Mouse (Mus musculus) mature B cell (primary cell): ENCODE measurements around the gene Kcnd1.
"Not testable (repeated sequence)": the region's sequence is repeated elsewhere in the genome, so short reads cannot be mapped to it uniquely, and the experiment has no call there.

Experiments used
- in situ Hi-C: fragments of 300-500 bp; cut with MboI; formaldehyde crosslinking; loops from 2 replicates; pipeline ENCODE4 v1.14.3; 2019

Gene Kcnd1

GRCm38 (mm10) chrX:7821865-7822779 is at the start of gene Kcnd1:
Gene Kcnd1 (plus strand): TSS chrX:7822289.
- in situ Hi-C loops: no loop called here

- in situ Hi-C loops: no loop called here
These were observed 49.3 kb upstream of the Kcnd1 start for GRCm38 (mm10) chrX:7772766-7773165.

DNA sequence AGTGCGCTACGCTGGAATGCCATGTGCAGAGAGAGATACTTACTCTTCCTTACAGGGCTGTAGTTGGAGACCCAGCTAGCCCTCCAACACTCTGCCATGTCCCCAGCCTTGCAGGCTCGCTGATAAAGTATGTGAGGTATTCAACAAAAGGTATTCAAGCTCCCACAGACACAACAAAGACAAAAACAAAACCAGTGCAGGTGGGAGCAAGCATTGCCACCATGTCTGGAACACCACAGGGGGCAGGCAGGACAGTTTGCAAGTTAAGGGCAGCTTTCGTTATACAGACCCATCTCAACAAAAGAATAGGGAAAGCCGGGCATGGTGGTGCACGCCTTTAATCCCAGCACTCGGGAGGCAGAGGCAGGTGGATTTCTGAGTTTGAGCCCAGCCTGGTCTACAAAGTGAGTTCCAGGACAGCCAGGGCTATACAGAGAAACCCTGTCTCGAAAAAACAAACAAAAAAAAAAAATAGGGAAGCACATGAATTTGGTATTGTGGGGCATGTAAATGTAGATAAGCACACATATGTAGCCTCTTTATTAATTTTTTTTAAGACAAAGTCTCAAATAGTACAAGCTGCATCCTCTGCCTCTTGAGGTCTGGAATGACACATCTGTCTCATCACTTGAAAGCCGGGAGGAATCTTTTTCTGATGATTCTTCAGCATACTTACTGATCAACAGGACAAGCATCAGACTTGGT is 46.4 kb upstream of the Kcnd1 start:
- in situ Hi-C loops: no loop called here

- in situ Hi-C loops: no loop called here
These were observed 45.6 kb upstream of the Kcnd1 start for GRCm38 (mm10) chrX:7776329-7777082.

DNA sequence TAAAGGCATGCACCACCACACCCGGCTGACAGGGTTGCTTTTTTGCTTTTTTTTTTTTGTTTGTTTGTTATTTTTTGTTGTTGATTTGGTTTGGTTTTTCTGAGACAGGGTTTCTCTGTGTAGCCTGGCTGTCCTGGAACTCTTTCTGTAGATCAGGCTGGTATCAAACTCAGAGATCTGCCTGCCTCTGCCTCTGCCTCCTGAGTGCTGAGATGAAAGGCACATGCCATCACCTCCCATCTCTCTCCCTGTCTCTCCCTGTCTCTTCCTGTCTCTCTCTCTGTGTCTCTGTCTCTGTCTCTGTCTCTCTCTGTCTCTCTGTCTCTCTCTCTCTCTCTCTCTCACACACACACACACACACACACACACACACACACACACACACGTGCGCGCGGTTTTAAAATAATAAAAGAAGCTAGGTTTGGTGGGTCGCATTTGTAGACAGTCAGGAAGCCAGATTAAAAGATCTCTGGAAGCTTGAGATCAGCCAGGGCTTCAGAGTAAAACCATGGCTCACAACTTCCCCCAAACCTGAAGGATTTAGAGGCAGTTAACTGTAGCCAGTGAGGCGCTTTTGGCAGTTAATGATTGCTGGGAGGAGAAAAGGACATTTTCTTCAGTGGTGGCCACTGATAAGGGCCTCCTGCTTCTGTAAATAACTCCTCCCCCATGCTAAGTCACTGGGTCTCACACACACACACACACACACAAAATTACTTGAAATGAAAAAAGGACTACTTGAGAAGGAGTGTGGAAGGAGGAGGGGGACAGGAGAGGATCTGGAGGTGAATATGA is 43.4 kb upstream of the Kcnd1 start:
- in situ Hi-C loops: no loop called here

- in situ Hi-C loops: no loop called here
These were observed 42.8 kb upstream of the Kcnd1 start for GRCm38 (mm10) chrX:7779294-7779693.

DNA sequence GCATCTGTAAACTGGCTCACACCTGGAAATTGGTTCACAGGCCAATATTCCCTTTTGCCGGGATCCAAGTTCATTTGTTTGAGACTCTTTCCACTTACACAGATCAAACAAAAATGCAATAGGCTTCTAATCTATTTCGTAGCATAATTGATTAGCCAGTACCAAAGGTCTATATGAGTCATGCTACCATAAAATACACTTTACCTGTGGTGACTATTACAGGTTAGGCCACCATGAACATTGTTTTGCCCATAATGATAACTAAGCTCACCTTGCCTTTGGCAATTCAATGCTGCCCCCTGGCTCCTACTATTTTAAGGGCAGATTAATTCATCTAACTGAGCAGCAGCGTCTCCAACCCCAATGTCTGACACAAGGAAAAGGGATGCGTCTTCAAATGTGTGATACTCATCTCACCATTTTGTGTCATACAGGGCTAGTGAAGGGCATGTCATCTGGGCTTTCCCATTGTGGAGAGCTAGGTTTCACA is 39.4 kb upstream of the Kcnd1 start:
- in situ Hi-C loops: no loop called here

DNA sequence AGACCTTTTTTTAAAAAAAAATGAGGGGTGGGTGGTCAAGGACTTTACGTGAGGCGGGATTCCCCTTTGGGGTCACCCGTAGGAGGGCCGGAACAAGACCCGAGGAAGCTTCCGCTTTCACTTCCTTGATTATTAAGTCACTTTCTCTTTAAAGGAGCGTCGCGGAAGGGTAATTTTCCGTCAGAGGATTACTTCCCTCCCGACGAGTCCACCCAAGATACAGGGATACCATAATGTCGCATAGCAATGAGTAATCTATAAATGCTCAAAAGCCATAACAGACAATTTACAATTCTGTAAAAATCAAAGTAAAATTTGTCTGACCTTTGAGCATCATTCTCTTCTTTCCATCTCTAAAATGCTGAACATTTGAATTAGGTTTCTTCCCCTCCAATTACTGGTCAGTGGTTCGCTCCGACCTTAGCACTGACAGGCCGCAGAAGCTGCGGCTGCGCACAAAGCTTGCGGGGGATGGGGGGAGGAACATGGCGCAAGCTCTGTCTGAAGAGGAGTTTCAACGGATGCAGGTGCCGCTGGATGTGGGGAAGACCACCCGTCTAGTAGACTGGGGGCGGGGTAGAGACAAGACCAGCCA is 32.5 kb upstream of the Kcnd1 start, which contains the start of gene Gripap1:
TSS of gene Gripap1 (plus strand) at position 224 of the 595 bp plus-strand sequence.
- in situ Hi-C loops: no loop called here

DNA sequence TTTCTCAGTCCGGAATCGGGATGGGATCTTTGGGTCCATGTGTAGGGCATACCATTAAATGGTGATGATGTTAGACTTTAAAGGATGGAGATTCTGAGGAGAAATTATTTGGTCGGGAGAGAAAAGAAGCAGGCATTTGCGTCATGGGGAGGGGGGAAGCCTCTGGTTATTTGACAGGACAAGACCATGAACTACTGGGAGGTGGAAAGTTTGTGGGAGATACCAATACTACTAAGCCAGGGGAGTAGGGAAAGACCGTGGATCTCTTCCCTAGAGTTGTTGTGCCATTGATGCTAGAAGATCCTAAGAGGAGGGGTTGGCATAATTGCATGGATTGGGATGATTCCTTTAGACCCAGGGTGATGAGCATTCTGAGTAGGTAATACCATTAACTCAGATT is 31.8 kb upstream of the Kcnd1 start:
- in situ Hi-C loops: no loop called here

DNA sequence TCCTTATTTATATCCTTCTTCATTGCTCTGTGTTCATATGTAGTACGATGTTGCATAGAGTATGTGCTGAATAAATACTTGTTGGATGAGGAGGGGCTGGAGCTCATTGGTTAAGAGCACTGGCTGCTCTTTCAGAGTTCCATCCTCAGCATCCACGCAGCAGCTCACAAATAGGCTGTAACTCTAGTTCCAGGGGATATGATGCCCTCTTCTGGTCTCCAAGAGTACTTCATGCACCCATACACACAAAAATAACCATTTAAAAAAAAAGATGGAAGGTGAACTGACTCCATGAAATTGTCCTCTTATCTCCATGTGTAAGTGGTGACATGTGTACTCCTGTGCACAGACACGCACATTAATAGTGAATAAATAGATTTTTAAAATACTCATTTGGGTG is 28.7 kb upstream of the Kcnd1 start:
- in situ Hi-C loops: no loop called here

DNA sequence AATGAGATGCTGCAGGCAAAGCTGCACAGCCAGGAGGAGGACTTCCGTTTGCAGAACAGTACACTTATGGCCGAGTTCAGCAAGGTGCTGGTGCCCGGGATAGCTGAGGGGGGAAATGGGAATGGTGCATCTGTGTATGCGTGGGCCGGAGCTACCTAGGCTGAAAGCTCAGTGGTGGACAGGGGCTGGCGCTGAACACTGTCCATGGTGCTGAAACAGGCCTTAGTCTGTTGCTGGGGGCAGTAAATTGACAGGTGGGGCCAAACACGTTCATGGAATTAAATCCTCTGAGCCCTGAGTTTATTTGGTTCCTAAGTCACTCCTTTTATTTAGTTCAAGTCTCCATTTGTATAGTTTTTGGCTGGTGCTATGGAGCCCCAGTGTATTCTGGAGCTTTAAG is 27.1 kb upstream of the Kcnd1 start:
- in situ Hi-C loops: no loop called here

GRCm38 (mm10) chrX:7797327-7797726 is 24.8 kb upstream of the Kcnd1 start:
- in situ Hi-C loops: no loop called here

- in situ Hi-C loops: not testable (repeated sequence)
These were observed 19.9 kb upstream of the Kcnd1 start for GRCm38 (mm10) chrX:7802157-7802556.

DNA sequence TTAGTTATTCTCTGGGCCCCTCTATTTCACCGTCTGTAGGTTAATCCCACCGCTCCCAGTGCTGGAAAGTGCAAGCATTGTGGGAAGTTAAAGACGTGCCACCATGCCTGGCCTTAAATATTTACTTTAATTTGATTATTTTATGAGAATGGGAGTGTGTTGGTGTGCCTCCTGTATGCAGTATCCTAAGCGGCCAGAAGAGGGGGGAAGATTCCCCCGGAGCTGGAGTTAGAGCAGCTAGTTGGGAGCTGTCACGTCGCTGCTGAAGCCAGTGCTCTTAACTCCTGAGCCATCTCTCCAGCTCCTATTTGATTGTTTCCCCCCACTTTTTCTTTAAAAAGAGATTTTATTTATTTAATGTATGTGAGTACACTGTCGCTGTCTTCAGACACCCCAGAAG is 7.1 kb upstream of the Kcnd1 start:
- in situ Hi-C loops: not testable (repeated sequence)

DNA sequence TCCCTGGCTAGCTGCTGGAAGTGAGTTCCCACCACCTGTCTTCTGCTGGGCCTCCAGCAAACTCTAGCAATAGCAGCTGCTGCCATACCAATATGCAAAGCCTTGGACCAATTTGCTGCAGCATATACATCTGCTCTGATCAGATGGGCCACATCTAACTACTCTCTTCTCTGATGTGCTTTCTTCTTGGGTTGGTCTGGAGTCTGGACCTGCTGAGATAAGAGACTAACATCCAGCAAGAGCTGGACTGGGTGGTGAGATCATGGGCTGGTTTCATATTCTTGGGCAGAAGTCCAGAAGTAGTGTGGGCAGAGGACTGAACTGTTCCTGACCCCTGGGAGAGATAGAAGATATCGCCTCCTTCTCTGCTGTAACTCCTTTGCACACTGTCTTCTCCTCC is 15.1 kb downstream of the Kcnd1 start:
- in situ Hi-C loops: no loop called here

DNA sequence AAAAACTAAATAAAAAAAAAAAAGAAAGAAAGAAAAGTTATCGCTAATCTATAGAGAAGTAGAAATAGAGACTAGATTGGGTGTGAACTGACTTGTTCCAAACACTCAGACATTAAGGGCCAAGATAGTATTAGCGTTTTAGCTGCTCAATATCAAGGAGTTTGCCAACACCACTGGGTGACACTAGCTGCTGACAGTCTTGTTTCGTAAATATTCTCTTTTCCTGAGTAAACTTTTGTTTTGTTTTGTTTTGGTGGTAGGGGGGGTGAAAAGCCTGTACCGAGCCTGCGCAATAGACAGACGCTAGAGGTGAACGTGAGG is 18.7 kb downstream of the Kcnd1 start:
- in situ Hi-C loops: no loop called here

DNA sequence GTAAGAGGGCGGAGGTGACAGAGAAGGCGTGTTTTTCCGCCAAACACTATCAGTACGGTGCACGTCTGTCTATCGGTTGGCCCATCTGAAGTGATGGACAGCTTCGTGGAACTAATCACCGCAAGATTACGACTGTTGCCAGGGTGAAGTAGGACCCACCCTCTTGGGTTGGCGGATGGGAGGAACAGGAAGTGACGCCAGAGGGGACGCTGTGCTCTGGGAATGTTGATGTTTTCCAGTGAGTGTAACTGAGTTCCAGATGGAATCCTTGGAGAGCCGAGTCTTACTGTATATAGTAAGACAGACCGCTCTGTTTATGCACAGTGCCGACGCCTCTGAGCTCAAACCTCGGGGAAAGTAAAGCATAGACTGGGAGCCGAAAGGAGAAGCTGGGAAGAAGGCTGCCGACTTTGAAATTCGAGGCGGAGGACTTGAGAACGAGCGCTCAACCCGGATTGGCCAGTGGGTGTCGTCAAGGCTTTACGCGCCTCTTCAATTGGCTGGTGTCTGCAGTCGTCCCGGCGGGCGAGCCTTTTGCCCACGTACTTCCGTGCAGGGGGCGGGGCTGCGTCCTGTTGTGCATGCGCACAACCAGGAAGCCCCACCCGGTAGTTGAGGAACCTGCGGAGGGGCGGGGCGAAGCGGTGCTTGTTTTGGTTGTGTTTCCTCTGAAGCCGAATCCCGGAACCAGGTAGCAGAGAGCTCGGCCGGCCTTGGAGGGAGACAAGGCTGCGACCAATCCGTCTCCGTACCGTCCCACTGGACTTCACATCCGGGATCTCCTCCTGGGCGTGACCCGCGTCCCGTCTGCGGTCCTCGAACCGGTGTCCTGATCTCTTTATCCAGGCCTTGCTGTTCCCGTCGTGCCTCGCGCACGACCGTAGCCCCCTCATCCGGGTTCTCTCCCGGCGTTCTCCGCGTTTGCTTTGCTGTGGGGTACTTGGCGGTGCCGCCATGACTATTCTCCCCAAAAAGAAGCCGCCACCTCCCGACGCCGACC is 19.4 kb downstream of the Kcnd1 start, which contains the start of gene Otud5:
TSS of gene Otud5 (plus strand) at position 202 of the 1,000 bp plus-strand sequence.
- in situ Hi-C loops: no loop called here

GRCm38 (mm10) chrX:7842318-7842717 is 20.2 kb downstream of the Kcnd1 start:
- in situ Hi-C loops: no loop called here

DNA sequence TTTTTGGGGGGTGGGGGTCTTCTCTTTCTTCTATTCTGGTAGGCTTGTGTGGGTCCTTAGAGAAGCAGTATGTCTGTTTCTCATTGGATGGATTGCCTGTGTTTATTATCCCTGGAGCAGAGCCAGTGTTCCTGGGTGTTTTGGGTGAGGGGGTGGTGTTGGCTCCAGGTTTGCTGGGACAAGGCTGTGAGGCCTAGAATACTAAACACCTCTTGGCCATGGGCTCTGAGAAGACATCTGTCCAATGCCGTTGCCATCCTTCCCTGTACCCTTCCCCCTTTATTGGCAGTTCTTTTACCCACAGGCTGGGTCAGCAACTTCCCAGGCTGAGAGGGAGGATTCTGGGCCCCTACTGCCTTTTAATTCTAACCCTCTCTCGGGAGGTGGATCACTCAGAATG is 25.8 kb downstream of the Kcnd1 start:
- in situ Hi-C loops: no loop called here

- in situ Hi-C loops: no loop called here
These were observed 32.5 kb downstream of the Kcnd1 start for GRCm38 (mm10) chrX:7854578-7854977.
